Mouse (Mus musculus) liver (tissue): ENCODE results near the gene Pygl.
"Not testable (repeated sequence)": the region's sequence is repeated elsewhere in the genome, so short reads cannot be mapped to it uniquely, and the experiment has no call there.

Source experiments
- DNase-seq: peaks from one replicate; pipeline ENCODE4 v3.0.0-alpha.2; 2020; ENCODE audit warnings: mixed read lengths

Gene Pygl

GRCm38 (mm10) chr12:70226655-70227054, 4.6 kb downstream of the Pygl start:
- no peak for DNase-seq

GRCm38 (mm10) chr12:70223331-70223730, 8.0 kb downstream of the Pygl start:
- no peak for DNase-seq

GRCm38 (mm10) chr12:70221425-70221824, 9.9 kb downstream of the Pygl start:
- DNase-seq = no peak

GRCm38 (mm10) chr12:70218795-70219540, 12.3 kb downstream of the Pygl start:
- no peak for DNase-seq

- no peak for DNase-seq
Observed at GRCm38 (mm10) chr12:70216229-70216800, 15.0 kb downstream of the Pygl start.

- no peak for DNase-seq
Observed at GRCm38 (mm10) chr12:70214281-70214680, 17.0 kb downstream of the Pygl start.

GRCm38 (mm10) chr12:70213601-70214000, 17.7 kb downstream of the Pygl start:
- no peak for DNase-seq

- no peak for DNase-seq
Observed at GRCm38 (mm10) chr12:70212501-70212900, 18.8 kb downstream of the Pygl start.

- DNase-seq = no peak
Observed at GRCm38 (mm10) chr12:70208214-70208613, 23.1 kb downstream of the Pygl start.

- no peak for DNase-seq
Observed at GRCm38 (mm10) chr12:70204433-70204832, 26.9 kb downstream of the Pygl start.

GRCm38 (mm10) chr12:70201926-70202529, 29.3 kb downstream of the Pygl start:
- no peak for DNase-seq

- DNase-seq = no peak
Observed at GRCm38 (mm10) chr12:70196341-70196740, 34.9 kb downstream of the Pygl start.

- no peak for DNase-seq
Observed at GRCm38 (mm10) chr12:70195426-70195825, 35.9 kb downstream of the Pygl start.

GRCm38 (mm10) chr12:70192267-70192727, 39.0 kb downstream of the Pygl start:
- no peak for DNase-seq

GRCm38 (mm10) chr12:70184173-70184783, 47.0 kb downstream of the Pygl start:
- no peak for DNase-seq

- DNase-seq = not testable (repeated sequence)
Observed at GRCm38 (mm10) chr12:70183507-70183906, 47.8 kb downstream of the Pygl start.

- no peak for DNase-seq
Observed at GRCm38 (mm10) chr12:70169969-70170368, 61.3 kb downstream of the Pygl start.

- no peak for DNase-seq
Observed at GRCm38 (mm10) chr12:70167950-70168349, 63.3 kb downstream of the Pygl start.

- no peak for DNase-seq
Observed at GRCm38 (mm10) chr12:70164741-70165140, 66.5 kb downstream of the Pygl start.

- no peak for DNase-seq
Observed at GRCm38 (mm10) chr12:70161057-70161456, 70.2 kb downstream of the Pygl start.

- DNase-seq = no peak
Observed at GRCm38 (mm10) chr12:70157292-70158066, 73.8 kb downstream of the Pygl start.

GRCm38 (mm10) chr12:70156222-70156621, 75.1 kb downstream of the Pygl start:
- DNase-seq = no peak

- DNase-seq = no peak
Observed at GRCm38 (mm10) chr12:70153842-70154241, 77.4 kb downstream of the Pygl start, which contains the start of gene Abhd12b. Gene Abhd12b, plus strand, starts transcription at chr12:70154142.
